Mouse (Mus musculus) cerebellum, adult (tissue): ENCODE data around the gene Slc25a22.
A peak's percentile ranks its signal among the peaks of the same experiment; 100 is the strongest.
"Not testable (repeated sequence)": the region's sequence is repeated elsewhere in the genome, so short reads cannot be mapped to it uniquely, and the experiment has no call there.

ENCODE experiments used
- ATAC-seq: cut with Nextera tagmentation; 2 replicates; pipeline ENCODE4 v1.9.2; 2017; ENCODE audit warnings: mild to moderate bottlenecking, moderate library complexity, mixed read lengths; ENCODE audit not compliant: insufficient number of reproducible peaks, low FRiP score, low TSS enrichment

The Slc25a22 gene

GRCm38 (mm10) chr7:141460001-141460390 lies 22.3 kb upstream of the Slc25a22 start:
- no peak for ATAC-seq

- peak; percentile 2; the same call in 1 of the 2 replicates for ATAC-seq
These were observed 21.6 kb upstream of the Slc25a22 start for GRCm38 (mm10) chr7:141459301-141459711.

GRCm38 (mm10) chr7:141458661-141459060 lies 21.0 kb upstream of the Slc25a22 start:
- ATAC-seq = no peak

GRCm38 (mm10) chr7:141457986-141458660 lies 20.4 kb upstream of the Slc25a22 start:
- no peak for ATAC-seq

GRCm38 (mm10) chr7:141457236-141457635 lies 19.5 kb upstream of the Slc25a22 start:
- no peak for ATAC-seq

DNA sequence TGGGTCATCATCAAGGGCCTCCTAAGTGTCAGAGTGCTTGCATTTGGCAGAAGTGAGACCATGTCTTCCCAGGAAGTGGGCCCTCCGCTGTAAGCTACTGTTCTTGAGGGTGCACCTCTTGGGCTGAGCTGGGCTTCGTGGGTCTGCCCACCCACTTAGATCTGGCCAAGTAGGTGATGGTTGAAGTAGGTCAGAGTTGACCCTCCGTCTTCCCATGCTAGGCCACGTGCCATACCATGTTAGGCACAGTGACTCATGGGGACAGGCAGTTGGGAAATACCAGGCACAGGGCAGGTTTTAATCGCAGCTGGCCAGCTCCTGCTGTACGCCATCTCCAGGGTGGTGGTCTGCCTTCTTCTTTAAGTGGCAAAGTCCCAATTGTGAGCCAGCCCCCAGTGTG lies 19.0 kb upstream of the Slc25a22 start:
- ATAC-seq = no peak

DNA sequence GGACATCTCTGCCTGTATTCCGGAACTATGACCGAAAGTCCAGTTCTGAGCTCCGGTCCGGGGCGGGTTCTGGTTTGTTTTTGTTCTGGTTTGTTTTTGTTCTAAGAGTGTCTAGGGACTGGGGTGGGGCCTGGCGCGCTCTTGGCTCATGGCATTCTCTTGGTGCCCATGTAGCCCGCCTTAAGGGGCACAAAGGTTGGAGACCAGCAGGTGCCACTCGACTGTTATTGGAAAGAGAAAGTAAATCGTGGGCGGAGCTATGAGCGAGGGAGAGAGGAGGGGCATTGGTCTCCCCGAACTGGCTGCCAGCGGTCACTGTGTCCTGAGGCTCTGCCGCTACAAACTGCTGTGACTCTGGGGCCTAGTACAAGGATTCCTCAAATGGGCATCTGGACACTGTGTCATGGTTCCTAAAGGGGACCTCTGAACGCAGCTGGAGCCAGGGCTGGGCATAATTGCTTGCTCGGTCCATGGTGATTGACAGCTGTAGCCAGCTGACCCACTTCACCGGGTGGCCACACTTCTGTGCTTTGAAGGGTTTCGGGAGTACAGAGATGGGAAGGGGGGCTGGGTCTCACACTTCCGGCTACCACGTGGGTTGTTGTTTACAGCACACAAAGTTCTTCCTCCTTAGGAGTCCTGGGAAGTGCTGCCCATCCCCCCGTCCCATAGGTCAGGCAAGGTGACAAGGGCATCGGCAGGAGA lies 18.1 kb upstream of the Slc25a22 start:
- ATAC-seq = peak; percentile 13; the same call in 1 of the 2 replicates

GRCm38 (mm10) chr7:141454967-141455551 lies 17.4 kb upstream of the Slc25a22 start, which contains the start of gene Pnpla2:
Gene Pnpla2, plus strand, starts transcription at chr7:141455198.
- peak; percentile 16; the same call in 1 of the 2 replicates for ATAC-seq

DNA sequence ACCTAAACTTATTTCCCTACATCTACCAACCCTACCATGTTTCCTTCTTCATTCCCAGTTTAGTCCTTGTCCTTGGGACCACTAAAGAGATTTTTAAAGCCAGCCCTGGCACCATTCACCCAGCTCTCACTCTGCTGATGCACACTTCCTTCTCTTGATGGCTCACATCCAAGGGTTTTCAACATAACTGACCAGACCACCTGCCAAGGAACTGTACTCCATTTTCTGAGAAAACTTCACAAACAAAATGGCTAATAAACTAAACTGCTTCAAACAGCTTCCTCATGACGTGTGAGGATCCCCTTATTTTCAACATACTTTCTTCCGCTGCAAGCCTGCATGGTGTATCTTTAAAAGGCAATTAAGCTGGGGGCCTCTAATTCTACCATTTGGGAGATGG lies 15.9 kb upstream of the Slc25a22 start:
- no peak for ATAC-seq

GRCm38 (mm10) chr7:141451928-141452327 lies 14.2 kb upstream of the Slc25a22 start:
- no peak for ATAC-seq

- peak; percentile 88 for ATAC-seq
These were observed 9.7 kb upstream of the Slc25a22 start, which contains the start of gene Rplp2 for GRCm38 (mm10) chr7:141447110-141447991. Gene Rplp2, plus strand, starts transcription at chr7:141447370.

GRCm38 (mm10) chr7:141446374-141446773 lies 8.7 kb upstream of the Slc25a22 start:
- ATAC-seq = not testable (repeated sequence)

GRCm38 (mm10) chr7:141443828-141444237 lies 6.1 kb upstream of the Slc25a22 start, which contains the start of gene Pidd1:
Gene Pidd1, minus strand, starts transcription at chr7:141444025.
- no peak for ATAC-seq

DNA sequence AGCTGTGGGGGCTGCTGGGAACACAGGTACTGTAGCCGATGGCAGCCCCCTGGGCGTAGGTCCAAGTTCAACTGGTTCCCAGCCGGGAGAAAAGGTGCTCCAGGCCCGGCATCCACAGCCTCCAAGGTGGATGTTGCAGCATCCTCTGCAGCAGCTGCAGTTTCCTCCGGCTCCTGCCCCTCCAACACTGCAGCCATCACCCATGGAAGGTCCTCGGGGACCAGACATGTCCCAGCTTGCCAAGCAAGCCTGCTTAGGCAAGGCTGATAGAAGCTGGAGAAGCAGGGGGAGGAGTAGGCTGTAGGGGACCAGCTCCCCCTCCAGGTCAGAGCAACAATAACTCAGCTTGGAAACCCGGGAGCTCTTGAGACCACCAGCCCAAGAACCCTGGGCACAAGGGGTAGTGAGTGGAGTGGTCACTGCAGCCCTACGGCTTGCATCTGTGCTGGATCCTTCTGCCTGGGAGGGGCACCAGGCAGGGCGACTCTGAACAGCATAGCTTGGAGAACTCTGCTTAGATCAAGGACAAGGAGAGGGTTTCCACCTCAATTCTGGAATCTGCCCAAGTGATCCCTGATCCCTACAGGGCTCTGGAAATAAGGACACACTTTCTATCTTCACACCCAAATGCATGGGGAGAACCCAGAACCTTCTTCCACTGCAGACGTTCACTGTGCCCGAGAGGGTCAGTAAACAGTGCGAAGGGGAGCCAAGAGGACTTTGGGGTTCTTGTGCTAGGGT lies 5.6 kb upstream of the Slc25a22 start:
- no peak for ATAC-seq

- ATAC-seq = no peak
These were observed 4.5 kb upstream of the Slc25a22 start for GRCm38 (mm10) chr7:141442199-141442598.

- ATAC-seq = no peak
These were observed 3.8 kb upstream of the Slc25a22 start for GRCm38 (mm10) chr7:141441460-141441859.

DNA sequence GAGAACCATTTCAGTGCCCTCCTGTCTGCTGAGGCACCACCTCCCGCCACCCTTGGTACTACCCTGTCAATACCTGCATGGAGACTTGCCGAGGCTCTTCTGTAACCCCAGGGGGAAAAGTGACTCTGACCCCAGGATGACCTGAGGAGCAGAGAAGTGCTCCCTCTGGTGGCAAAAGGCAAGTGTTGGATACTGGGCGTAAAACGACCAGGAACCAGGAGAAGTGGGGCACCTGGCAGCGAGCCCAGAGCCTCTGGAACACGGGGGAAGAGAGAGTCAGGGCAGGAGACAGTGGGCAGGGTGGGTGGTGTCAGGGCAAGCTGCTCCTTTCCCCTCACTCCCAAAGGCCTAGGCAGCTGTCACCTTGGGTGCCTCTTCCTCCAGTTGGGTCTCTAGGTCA lies 2.9 kb upstream of the Slc25a22 start:
- ATAC-seq = no peak

DNA sequence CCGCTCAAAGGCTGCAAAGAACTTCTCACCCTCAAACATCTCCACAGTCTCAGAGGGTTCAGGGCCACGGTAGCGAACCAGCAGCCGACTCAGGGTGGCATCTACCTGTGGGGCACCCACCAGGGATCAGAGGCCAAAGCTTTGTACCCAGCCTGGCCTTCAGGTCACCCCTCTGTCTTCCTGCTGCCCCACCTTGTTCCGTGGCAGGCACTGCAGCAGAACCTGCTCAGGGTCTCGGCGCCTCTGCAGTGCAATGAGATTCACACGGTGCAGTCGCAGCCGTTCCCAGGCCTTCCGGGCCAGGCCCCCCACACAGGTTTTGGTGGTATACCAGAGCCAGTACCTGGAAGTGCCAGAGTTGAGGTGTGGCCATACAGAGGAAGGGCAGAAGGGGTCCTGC lies 2.1 kb upstream of the Slc25a22 start:
- ATAC-seq = no peak

GRCm38 (mm10) chr7:141439140-141439679 lies 1.5 kb upstream of the Slc25a22 start:
- ATAC-seq = no peak
